Mouse (Mus musculus) erythroblast, adult 5-6 weeks (primary cell): Measurements from ENCODE around the gene Ccdc187. TPM values are rescaled to one million over a fixed set of nuclear protein-coding genes. Genes with fewer than 3 reads are reported as not detected.

Experiments
- ATAC-seq: replicated peaks from 2 replicates; pipeline ENCODE4 v1.8.0; 2016; ENCODE audit warnings: moderate number of reproducible peaks, mild to moderate bottlenecking, moderate TSS enrichment, inconsistent platforms; ENCODE audit not compliant: poor library complexity, low FRiP score, severe bottlenecking
- total RNA-seq, 2 experiments: library from RNA; stranded (forward) in 1 of 2; stranded (reverse) in 1 of 2; fragments of 150-400 nt in 1 of 2; fragments of 200-764, 138-1000 nt in 1 of 2; gene quantifications; 2 replicates each; pipeline versions ENCODE4 v1.2.3 to v1.2.4; 2015 to 2017; ENCODE audit warnings: low replicate concordance in 2 of 2

Ccdc187 gene
- total RNA-seq (2015; ENCODE audit: low replicate concordance) = not detected in 2 replicates
- total RNA-seq (2017; ENCODE audit: low replicate concordance) = not detected in 2 replicates

GRCm38 (mm10) chr2:26294457-26294856 lies at the start of gene Ccdc187:
Ccdc187 (minus strand) TSS chr2:26294557.
- ATAC-seq = no peak

DNA sequence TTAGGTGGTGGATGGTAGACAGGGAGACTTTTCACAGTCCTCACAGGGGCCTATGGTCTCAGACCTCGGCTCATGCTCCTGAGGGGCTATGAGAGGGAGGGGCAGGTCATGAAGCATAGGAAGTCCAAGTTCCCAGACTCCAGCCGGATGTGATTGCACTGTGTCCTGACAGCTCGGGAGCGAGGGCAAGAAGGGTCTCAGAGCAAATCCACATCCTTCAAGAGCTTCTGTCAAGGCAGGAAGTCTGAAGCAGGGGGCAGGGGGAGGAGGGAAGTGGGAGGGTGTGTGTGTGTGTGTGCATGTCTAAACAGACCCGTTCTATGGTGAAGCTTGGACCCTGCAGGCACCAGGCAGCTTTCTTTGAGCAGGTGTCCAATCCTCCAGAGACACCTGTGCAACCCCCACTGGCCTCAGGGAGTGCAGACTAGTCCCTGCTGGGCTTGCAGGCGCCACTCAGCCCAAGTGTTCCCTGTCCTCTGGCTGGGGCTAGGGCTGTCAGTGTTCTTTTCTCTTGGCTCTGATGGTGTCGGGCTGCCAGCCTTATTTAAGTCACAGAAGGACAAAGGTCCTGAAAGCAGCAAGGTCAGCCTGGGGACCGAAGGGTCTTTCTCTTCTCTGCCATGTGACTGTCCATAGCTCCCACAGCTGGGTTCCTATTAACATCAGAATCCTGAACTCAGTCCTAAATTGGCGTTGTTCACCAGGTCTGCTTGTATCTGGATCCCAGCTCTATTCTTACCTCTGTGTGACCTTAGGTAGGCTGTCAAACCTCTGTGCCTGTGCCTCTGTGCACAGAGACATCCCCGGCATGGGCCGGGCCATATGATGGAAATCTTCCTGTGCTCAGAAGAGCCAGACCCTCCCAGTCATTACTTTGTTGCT lies 48.5 kb upstream of the Ccdc187 start:
- no peak for ATAC-seq

DNA sequence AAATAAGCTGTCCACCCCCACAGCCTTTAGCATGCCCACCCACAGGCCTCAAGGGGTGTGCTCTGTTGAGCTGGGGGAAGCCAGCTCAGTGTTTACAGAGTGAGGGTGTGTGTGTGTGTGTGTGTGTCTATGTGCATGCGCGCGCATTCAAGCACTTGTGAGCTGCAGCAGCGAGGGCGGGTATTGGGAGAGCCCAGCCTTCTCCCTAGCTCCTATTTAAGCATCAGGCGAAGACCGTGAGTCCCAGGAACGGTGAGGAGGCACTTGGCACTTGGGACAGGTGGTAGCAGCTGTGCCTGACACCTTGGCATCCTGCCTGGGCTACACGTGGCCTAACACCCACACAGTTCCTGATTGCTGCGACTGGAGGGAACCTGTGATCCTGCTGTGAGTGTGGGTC lies 47.7 kb upstream of the Ccdc187 start:
- ATAC-seq = no peak

DNA sequence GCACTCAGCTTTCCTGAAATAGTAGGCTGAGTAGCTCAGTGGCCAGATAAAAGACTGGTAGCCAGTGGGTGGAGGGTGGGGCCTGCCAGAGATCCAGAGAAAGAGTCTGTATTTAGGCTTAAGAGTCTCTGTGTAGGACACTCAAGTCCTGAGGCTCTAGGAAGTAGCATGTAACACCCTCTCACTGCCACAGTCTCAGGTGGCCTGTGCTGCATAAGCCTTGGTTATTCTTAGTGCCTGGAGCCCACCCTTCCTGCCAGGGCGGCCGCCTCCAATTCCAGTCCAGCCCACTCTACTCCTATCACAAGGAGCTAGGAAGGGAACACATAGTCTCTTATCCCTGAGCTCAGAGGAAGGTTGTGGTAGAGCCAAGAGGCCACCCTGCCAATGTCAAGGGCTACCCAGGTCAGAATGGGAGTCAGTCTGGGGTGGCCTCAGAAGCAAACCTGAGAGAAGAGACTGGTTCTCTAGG lies 47.2 kb upstream of the Ccdc187 start:
- no peak for ATAC-seq

DNA sequence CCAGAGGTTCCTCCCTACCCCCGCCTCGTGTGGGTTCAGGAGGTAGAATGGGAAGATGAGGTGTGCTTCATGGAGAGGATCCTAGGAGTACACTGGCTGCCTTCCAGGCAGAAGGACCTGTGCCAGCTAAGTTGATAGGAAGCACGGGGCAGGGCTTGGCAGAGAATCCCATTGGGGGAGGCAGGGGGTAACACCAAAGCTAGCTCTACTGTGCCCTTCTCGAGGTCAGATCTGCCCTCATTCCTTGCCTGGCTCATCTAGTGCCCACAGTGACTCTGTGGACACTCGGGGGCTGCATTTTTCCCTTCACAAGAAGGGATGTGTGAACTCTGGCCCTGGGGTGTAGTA lies 44.8 kb upstream of the Ccdc187 start:
- ATAC-seq = no peak

- no peak for ATAC-seq
Observed at GRCm38 (mm10) chr2:26338302-26339203, 44.2 kb upstream of the Ccdc187 start.

GRCm38 (mm10) chr2:26330702-26331101 lies 36.3 kb upstream of the Ccdc187 start:
- no peak for ATAC-seq

GRCm38 (mm10) chr2:26330056-26330468 lies 35.7 kb upstream of the Ccdc187 start:
- ATAC-seq = no peak

DNA sequence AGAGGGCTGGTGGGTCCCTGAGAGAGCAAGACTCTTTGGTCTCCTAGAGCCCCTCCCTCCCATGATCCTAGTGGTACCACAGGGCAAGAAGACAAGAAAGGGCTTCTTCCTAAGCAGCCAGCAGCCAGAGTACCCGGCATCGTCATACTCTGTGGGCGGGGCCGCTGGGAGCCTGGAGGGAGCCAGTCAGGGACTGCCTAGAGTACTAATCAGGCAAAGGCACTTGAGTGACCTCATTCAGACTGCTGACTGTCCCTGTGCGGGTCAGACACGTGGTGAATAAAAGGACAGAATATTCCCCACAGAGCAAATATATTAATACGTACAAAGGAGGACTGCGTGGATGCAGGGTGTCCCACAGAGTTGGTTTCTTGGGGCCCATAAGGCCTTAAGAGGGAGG lies 35.0 kb upstream of the Ccdc187 start:
- ATAC-seq = no peak

DNA sequence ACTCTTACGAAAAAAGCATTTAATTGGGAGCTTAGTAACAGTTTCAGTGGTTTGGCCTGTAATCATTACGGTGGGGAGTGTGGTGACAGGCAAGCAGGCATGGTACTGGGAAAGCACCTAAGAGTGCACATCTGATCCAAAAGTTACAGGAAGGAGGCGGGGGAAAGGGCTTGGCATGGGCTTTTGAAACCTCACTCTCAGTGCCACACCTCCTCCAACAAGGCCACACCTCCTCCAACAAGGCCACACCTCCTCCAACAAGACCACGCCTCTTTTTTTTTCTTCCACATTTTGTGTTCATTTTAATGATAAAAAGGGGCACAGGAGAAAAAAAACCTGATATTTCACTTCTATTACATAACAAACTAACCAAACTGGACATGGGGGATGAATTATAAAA lies 33.5 kb upstream of the Ccdc187 start:
- ATAC-seq = no peak

DNA sequence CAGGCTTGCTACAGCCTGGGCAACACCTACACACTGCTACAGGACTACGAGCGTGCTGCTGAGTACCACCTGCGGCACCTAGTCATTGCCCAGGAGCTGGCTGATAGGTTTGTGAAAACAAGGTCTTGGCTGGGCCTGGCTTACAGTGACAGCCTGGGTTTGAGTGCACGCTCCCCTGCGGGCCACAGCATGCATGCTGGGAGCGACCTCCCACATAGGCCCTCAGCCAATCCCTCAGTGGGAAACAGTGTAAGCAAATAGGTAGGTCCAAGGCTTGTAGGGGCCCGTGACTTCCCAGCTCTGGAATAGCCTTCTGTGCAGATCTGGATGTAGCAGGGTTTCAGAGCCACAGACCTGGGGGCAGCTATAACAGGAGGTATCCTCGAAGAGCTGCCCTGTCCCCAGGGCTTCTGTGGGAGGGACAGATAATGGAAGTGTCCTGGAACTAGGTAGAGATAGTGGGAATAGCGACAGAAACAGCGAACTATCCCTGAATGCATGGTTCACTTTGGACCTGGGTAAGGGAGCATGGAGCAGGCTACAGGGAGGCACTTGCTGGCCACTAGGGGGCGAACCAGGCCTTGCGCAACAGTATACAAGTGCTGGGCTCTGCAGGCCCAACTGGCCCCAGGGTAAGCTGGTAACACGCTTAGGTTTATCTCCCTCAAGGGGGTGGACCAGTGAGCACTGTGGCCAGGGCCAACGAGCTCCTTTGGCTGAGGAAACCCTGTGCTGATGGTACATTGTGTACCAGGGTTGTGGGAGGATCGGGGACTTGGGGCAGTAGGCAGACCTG lies 31.2 kb upstream of the Ccdc187 start:
- peak; percentile 67 for ATAC-seq

DNA sequence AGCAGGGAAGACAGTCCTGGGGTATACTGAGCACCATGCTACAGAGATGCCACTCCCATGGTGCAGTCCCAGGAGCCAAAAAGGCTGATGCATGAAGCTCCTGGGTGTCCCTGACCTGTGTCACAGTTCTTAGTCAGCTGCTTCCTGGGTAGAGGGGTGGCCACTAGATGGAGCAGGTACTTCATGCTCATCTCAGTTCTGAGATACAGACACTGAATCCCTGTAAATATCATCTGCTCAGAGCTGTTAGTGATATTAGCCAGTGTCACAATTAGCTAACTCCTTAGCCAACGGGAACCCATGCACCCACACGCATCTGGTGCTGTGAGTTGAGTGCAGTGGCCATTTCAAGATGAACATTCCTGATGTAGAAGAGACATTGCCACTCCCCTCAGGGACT lies 30.6 kb upstream of the Ccdc187 start:
- ATAC-seq = no peak

DNA sequence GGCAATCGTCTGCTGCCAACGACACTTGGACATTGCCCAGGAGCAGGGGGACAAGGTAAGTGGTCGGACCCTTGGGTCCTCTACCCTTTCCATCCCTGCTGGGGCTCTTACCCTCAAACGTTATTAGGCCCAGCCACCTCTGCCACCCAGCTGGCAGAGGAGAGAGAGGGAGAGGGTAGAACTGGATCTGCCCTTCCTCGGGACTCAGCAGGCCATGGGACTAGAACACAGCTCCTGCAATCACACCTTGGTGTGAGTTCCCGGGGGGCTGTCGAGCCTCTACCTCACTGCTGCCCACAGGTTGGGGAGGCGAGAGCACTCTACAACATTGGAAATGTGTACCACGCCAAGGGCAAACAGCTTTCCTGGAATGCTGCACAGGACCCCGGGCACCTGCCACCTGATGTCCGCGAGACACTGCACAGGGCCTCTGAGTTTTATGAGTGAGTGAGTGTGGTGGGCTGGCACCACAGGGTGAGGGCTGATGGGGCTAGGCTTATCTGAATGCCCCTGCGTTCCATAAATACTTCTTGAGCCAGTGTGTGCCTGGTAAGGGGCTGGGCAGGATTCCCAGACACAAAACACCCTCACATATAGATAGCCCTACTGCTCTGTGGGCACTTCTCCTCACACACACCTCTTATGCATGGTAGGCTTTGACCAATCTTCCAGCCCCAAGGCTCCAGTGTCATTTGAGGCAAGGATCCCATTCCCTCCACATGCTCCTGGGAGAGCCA lies 29.4 kb upstream of the Ccdc187 start:
- no peak for ATAC-seq

GRCm38 (mm10) chr2:26320245-26321185 lies 26.2 kb upstream of the Ccdc187 start:
- no peak for ATAC-seq

DNA sequence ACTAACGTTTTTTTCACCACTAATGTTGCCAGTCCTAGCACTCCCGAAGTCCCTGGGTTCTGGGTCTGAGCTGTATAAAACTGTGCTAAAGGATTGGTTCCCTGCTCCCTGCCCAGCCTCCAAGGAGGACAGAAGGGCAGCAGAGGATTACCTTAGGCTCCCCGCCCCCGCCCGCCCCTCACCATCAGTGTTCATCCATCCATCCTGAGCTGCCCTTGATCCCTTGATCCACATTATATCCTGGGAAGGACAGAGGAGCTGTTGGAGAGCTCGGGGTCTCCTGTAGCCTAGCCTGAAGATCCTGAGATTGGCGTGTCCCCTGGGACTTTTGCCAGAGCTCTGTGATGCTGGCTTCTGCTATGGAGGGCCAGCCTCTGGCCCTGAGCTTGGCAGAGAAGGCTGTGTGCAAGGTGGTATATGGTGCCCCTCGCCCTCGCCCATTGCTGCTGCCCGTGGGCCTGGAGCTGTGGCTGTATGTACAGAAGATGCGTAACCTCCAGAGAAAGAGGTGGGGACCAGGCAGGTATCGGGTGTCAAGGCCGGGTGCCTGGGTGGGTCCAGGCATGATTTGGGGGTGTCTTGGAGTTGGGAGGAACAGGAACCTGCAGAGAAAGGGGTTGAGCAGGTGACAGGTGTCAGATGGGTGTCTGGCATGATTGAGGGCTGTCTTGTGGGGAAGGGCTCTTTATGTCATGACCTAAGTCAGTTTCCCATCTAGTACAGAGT lies 25.3 kb upstream of the Ccdc187 start:
- no peak for ATAC-seq

DNA sequence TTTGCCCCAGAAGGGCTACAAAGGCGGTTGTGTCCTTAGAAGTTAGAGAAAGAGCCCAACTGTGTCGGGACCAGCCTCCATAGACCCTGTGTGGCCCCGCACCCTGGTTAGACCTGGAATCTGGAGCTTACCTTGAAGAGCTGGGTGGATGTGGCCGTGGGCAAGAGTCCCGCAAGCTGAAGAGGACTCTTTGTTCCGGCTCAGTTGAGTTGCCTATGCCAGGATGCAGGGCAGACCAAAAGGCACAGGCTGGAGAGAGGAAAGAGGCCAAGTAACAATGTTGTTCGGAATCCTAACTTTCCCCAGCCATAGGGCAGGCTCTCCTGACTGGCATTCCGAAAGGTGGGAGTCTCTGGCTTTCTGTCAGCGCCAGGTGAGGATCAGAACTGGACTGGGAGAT lies 24.8 kb upstream of the Ccdc187 start:
- no peak for ATAC-seq

DNA sequence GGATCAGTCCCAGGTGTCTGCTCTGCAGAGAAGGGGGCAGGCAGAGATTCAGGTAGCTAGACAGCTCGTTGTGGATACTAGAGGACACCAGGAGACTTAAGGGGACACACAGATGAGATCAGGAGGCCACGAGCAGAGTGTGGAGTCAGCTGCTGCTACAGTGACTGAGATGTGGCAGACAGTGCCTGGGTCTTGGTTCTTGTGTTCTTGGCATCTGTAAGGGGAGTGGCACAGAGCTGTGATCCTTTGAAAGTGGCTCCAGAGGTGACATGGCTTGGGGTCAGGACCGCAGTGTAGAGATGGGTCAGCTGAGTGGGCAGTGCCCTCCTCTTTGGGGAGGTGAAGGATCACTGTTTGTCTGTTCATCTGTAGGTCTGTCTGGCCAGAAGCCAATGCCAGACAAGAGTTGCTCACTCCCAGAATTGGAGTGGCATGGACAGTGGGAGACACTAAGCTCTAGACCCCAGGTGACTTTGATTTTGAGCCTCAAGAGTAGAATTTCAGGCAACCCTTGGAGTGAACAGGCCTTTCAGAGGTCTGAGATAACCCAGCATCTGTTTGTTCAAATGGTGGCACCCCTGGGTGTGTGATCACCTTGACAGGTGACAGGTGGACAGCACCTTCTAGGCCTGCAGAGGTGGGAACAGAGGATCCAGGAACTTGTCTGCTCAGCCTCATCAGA lies 23.8 kb upstream of the Ccdc187 start:
- ATAC-seq = no peak
